Mouse (Mus musculus) lung, embryonic 14.5 days (tissue): Measurements from ENCODE around the gene Aldh1a7. TPM values are rescaled to one million over a fixed set of nuclear protein-coding genes. Genes with fewer than 3 reads are reported as not detected.
A peak's percentile ranks its signal among the peaks of the same experiment; 100 is the strongest.

Experiments
- ATAC-seq: fragments of 200-750 bp; cut with Nextera tagmentation; 2 replicates; pipeline ENCODE4 v1.8.0; 2017; ENCODE audit warnings: mild to moderate bottlenecking, moderate TSS enrichment, moderate library complexity; ENCODE audit not compliant: insufficient read depth
- DNase-seq: peaks from one replicate; pipeline ENCODE4 v3.0.0-alpha.2; 2015
- H3K27ac ChIP-seq: fragments of 300-500 bp; sonication (generic); 2 replicates; pipeline ENCODE4 v1.5.1; 2014; ENCODE audit warnings: low read depth, mild to moderate bottlenecking, moderate library complexity
- H3K27me3 ChIP-seq: fragments of 300-500 bp; sonication (generic); 2 replicates; pipeline ENCODE4 v1.6.1; 2014; ENCODE audit warnings: low read length, control low read depth; ENCODE audit not compliant: insufficient read depth
- H3K36me3 ChIP-seq: fragments of 300-500 bp; sonication (generic); 2 replicates; pipeline ENCODE4 v1.6.1; 2014; ENCODE audit warnings: control low read depth; ENCODE audit not compliant: insufficient read depth
- H3K4me1 ChIP-seq: fragments of 300-500 bp; sonication (generic); 2 replicates; pipeline ENCODE4 v1.6.1; 2014; ENCODE audit warnings: antibody characterized with exemption, control low read depth; ENCODE audit not compliant: insufficient read depth
- H3K4me2 ChIP-seq: fragments of 300-500 bp; sonication (generic); 2 replicates; pipeline ENCODE4 v1.6.1; 2014; ENCODE audit warnings: mild to moderate bottlenecking
- H3K4me3 ChIP-seq: fragments of 300-500 bp; sonication (generic); 2 replicates; pipeline ENCODE4 v1.5.1; 2014; ENCODE audit warnings: low read depth, low read length
- H3K9ac ChIP-seq: fragments of 300-500 bp; sonication (generic); 2 replicates; pipeline ENCODE4 v1.6.1; 2014
- H3K9me3 ChIP-seq: fragments of 300-500 bp; sonication (generic); 2 replicates; pipeline ENCODE4 v1.6.1; 2016; ENCODE audit warnings: low read depth, low read length, control low read depth
- CTCF ChIP-seq: IDR thresholded peaks from 2 replicates; pipeline ENCODE4 v1.5.1; 2016; ENCODE audit warnings: antibody characterized with exemption, low read depth
- WGBS: fragments of 180-500 bp; shearing (Covaris S2); extraction: QIAGEN DNeasy Blood & Tissue Kit; methylation state at CpG from one replicate; pipeline ENCODE4 v1.1.7; 2014; 5-methylcytosine and 5-hydroxymethylcytosine counted together
- polyA plus RNA-seq: library from polyadenylated mRNA; unstranded; fragments of >200 nt; fragmentation: Nextera tagmentation; extraction: Ambion mirVana; gene quantifications from 2 replicates; pipeline ENCODE4 v1.2.1, GENCODE M21; 2014

Aldh1a7 gene
- polyA plus RNA-seq, result 106 and 118 TPM in 2 replicates

GRCm38 (mm10) chr19:20727381-20727780, at the start of gene Aldh1a7:
Aldh1a7 (minus strand) TSS chr19:20727562.
- Histone ChIP-seq H3K9ac (no peak within 1 kb of the TSS), H3K4me2 (peak within 1 kb of the TSS; percentile 48), H3K27me3 (no peaks in the 10 kb centered on the region), H3K36me3 (no peaks in the 10 kb centered on the region), H3K4me3 (peak within 1 kb of the TSS; percentile 27), H3K4me1 (no peaks in the 10 kb centered on the region), H3K9me3 (no peaks in the 10 kb centered on the region), H3K27ac (peak within 1 kb of the TSS; percentile 24; the same call in 1 of the 2 replicates)
- peak; percentile 48 for DNase-seq
- no peak for TF ChIP-seq CTCF
- peak; percentile 75 for ATAC-seq
- 56% methylated on average over 2 of the region's 2 CpGs for WGBS

GRCm38 (mm10) chr19:20775681-20776080, 48.3 kb upstream of the Aldh1a7 start:
- Histone ChIP-seq H3K27me3 (no peaks in the 10 kb centered on the region), H3K4me2 (no peak overlapping the region), H3K4me3 (no peak overlapping the region), H3K9ac (no peak overlapping the region), H3K4me1 (no peaks in the 10 kb centered on the region), H3K9me3 (no peaks in the 10 kb centered on the region), H3K36me3 (no peaks in the 10 kb centered on the region), H3K27ac (no peak overlapping the region)
- WGBS, result 65% methylated on average over 2 of the region's 2 CpGs
- ATAC-seq (no peak), DNase-seq (no peak)
- no peak for TF ChIP-seq CTCF

- Histone ChIP-seq H3K27ac (no peak overlapping the region), H3K36me3 (no peaks in the 10 kb centered on the region), H3K27me3 (no peaks in the 10 kb centered on the region), H3K9ac (no peak overlapping the region), H3K4me2 (no peak overlapping the region), H3K4me3 (no peak overlapping the region), H3K9me3 (no peaks in the 10 kb centered on the region), H3K4me1 (no peaks in the 10 kb centered on the region)
- no peak for TF ChIP-seq CTCF
- DNase-seq, result no peak
- WGBS, result 83% methylated on average over 7 of the region's 7 CpGs
- no peak for ATAC-seq
Observed at GRCm38 (mm10) chr19:20773941-20774340, 46.6 kb upstream of the Aldh1a7 start.

GRCm38 (mm10) chr19:20764214-20764613, 36.9 kb upstream of the Aldh1a7 start:
- Histone ChIP-seq H3K9ac (no peak overlapping the region), H3K4me3 (no peak overlapping the region), H3K4me1 (no peaks in the 10 kb centered on the region), H3K36me3 (no peaks in the 10 kb centered on the region), H3K9me3 (no peaks in the 10 kb centered on the region), H3K27me3 (no peaks in the 10 kb centered on the region), H3K27ac (no peak overlapping the region), H3K4me2 (no peak overlapping the region)
- DNase-seq (peak; percentile 87), ATAC-seq (0 out of 2 replicates have a peak, but pooled peaks have one; percentile 54)
- 9% methylated on average over 1 of the region's 1 CpGs for WGBS
- peak; percentile 77 for TF ChIP-seq CTCF

- no peak for TF ChIP-seq CTCF
- WGBS, result 56% methylated on average over 4 of the region's 4 CpGs
- no peak overlapping the region for H3K9ac ChIP-seq
Observed at GRCm38 (mm10) chr19:20761675-20762426, 34.5 kb upstream of the Aldh1a7 start.

GRCm38 (mm10) chr19:20761119-20761518, 33.8 kb upstream of the Aldh1a7 start:
- no peaks in the 10 kb centered on the region for H3K27me3 ChIP-seq
- 0 out of 2 replicates have a peak, but pooled peaks have one; percentile 47 for ATAC-seq
- H3K36me3 ChIP-seq, result no peaks in the 10 kb centered on the region
- DNase-seq, result peak; percentile 66
- no peak overlapping the region for H3K4me2 ChIP-seq
- no peaks in the 10 kb centered on the region for H3K9me3 ChIP-seq
- H3K27ac ChIP-seq, result no peak overlapping the region
- 37% methylated on average over 3 of the region's 3 CpGs for WGBS
- H3K4me3 ChIP-seq, result no peak overlapping the region
- no peak for TF ChIP-seq CTCF
- no peaks in the 10 kb centered on the region for H3K4me1 ChIP-seq
- H3K9ac ChIP-seq, result no peak overlapping the region

More at GRCm38 (mm10) chr19:20761675-20762426, 34.5 kb upstream of the Aldh1a7 start:
- no peak overlapping the region for H3K4me2 ChIP-seq
- no peaks in the 10 kb centered on the region for H3K27me3 ChIP-seq
- H3K36me3 ChIP-seq, result no peaks in the 10 kb centered on the region
- DNase-seq, result no peak
- H3K4me1 ChIP-seq, result no peaks in the 10 kb centered on the region
- no peak; the same call in 1 of the 2 replicates for ATAC-seq
- H3K27ac ChIP-seq, result no peak overlapping the region
- H3K9me3 ChIP-seq, result no peaks in the 10 kb centered on the region
- no peak overlapping the region for H3K4me3 ChIP-seq

GRCm38 (mm10) chr19:20744630-20745029, 17.3 kb upstream of the Aldh1a7 start:
- ATAC-seq, result no peak
- H3K4me3 ChIP-seq, result no peak overlapping the region
- WGBS, result 78% methylated on average over 1 of the region's 1 CpGs

More at GRCm38 (mm10) chr19:20744630-20745029, 17.3 kb upstream of the Aldh1a7 start:
- no peaks in the 10 kb centered on the region for H3K36me3 ChIP-seq
- no peak overlapping the region for H3K4me2 ChIP-seq
- TF ChIP-seq CTCF, result no peak
- H3K4me1 ChIP-seq, result no peaks in the 10 kb centered on the region
- no peak overlapping the region for H3K9ac ChIP-seq
- H3K27ac ChIP-seq, result no peak overlapping the region
- no peaks in the 10 kb centered on the region for H3K27me3 ChIP-seq
- H3K9me3 ChIP-seq, result no peaks in the 10 kb centered on the region
- DNase-seq, result no peak
